Mouse (Mus musculus) urinary bladder, adult 2 months (tissue): Measurements from ENCODE around the gene Gpr171. TPM values are rescaled to one million over a fixed set of nuclear protein-coding genes. Genes with fewer than 3 reads are reported as not detected.

ENCODE experiments used
- polyA plus RNA-seq: library from polyadenylated mRNA; depleted of rRNA; stranded (reverse); fragments of >200 nt; gene quantifications from 2 replicates; pipeline ENCODE4 v1.2.3, GENCODE M21; 2012; rRNA removed

The Gpr171 gene
- polyA plus RNA-seq, 1 experiment, result 0.51 TPM

Other genes starting within 250 kb of the Gpr171 start
- not detected in 2 replicates for gene Clrn1, start 216.5 kb downstream of the Gpr171 start, polyA plus RNA-seq
- gene Med12l, start 96.0 kb downstream of the Gpr171 start, polyA plus RNA-seq, result 1.4 and 1.5 TPM in 2 replicates
- 2.0 and 2.8 TPM in 2 replicates for gene P2ry14, start 51.8 kb upstream of the Gpr171 start, polyA plus RNA-seq
- 13.8 and 20.4 TPM in 2 replicates for gene Gpr87, start 93.3 kb upstream of the Gpr171 start, polyA plus RNA-seq
- 3.3 and 4.3 TPM in 2 replicates for gene P2ry13, start 109.1 kb upstream of the Gpr171 start, polyA plus RNA-seq
- gene P2ry12, start 161.1 kb upstream of the Gpr171 start, polyA plus RNA-seq, result 3.3 and 4.0 TPM in 2 replicates
- gene Igsf10, start 242.6 kb upstream of the Gpr171 start, polyA plus RNA-seq, result 7.0 and 10.9 TPM in 2 replicates